Mouse (Mus musculus) midbrain, embryonic 11.5 days (tissue): ENCODE data around the gene Tacc2. TPM values are rescaled to one million over a fixed set of nuclear protein-coding genes. Genes with fewer than 3 reads are reported as not detected.

Experiments
- ATAC-seq: fragments of 200-750 bp; cut with Nextera tagmentation; 2 replicates; pipeline ENCODE4 v1.8.0; 2017; ENCODE audit warnings: moderate TSS enrichment, moderate library complexity; ENCODE audit not compliant: low FRiP score
- DNase-seq: peaks from one replicate; pipeline ENCODE4 v3.0.0; 2015; ENCODE audit warnings: low spot score; ENCODE audit errors: missing footprints
- H3K27ac ChIP-seq: fragments of 300-500 bp; sonication (generic); 2 replicates; pipeline ENCODE4 v1.5.1; 2014; ENCODE audit warnings: low read depth, low read length
- H3K27me3 ChIP-seq: fragments of 300-500 bp; sonication (generic); 2 replicates; pipeline ENCODE4 v1.6.1; 2014; ENCODE audit warnings: mild to moderate bottlenecking, low read length, moderate library complexity, mixed read lengths; ENCODE audit not compliant: control insufficient read depth, insufficient read depth
- H3K36me3 ChIP-seq: fragments of 300-500 bp; sonication (generic); 2 replicates; pipeline ENCODE4 v1.6.1; 2014; ENCODE audit warnings: mild to moderate bottlenecking, low read length, moderate library complexity, mixed read lengths; ENCODE audit not compliant: control insufficient read depth, insufficient read depth
- H3K4me1 ChIP-seq: fragments of 300-500 bp; sonication (generic); 2 replicates; pipeline ENCODE4 v1.6.1; 2014; ENCODE audit warnings: low read length; ENCODE audit not compliant: control insufficient read depth, insufficient read depth
- H3K4me2 ChIP-seq: fragments of 300-500 bp; sonication (generic); 2 replicates; pipeline ENCODE4 v1.6.1; 2014; ENCODE audit warnings: mild to moderate bottlenecking, moderate library complexity
- H3K4me3 ChIP-seq: fragments of 300-500 bp; sonication (generic); 2 replicates; pipeline ENCODE4 v1.5.1; 2014; ENCODE audit warnings: low read depth, low read length
- H3K9ac ChIP-seq: fragments of 300-500 bp; sonication (generic); 2 replicates; pipeline ENCODE4 v1.6.1; 2014; ENCODE audit warnings: low read length
- H3K9me3 ChIP-seq: fragments of 300-500 bp; sonication (generic); 2 replicates; pipeline ENCODE4 v1.6.1; 2016; ENCODE audit warnings: low read length; ENCODE audit not compliant: control insufficient read depth
- WGBS: fragments of 180-500 bp; shearing (Covaris S2); extraction: QIAGEN DNeasy Blood & Tissue Kit; methylation state at CpG from one replicate; pipeline ENCODE4 v1.1.7; 2014; 5-methylcytosine and 5-hydroxymethylcytosine counted together
- polyA plus RNA-seq: library from polyadenylated mRNA; unstranded; fragments of >200 nt; fragmentation: Nextera tagmentation; extraction: Ambion mirVana; gene quantifications from 2 replicates; pipeline ENCODE4 v1.2.1, GENCODE M21; 2014

Tacc2 gene
- polyA plus RNA-seq, 1 experiment from 2014 or later, result 47.3 TPM

GRCm38 (mm10) chr7:130600074-130600473, 22.8 kb downstream of the Tacc2 start:
- no peaks in the 10 kb centered on the region for H3K27me3 ChIP-seq
- no peak overlapping the region for H3K9ac ChIP-seq
- H3K27ac ChIP-seq, result no peak overlapping the region
- H3K9me3 ChIP-seq, result no peaks in the 10 kb centered on the region
- H3K4me2 ChIP-seq, result no peak overlapping the region
- H3K36me3 ChIP-seq, result no peaks in the 10 kb centered on the region
- ATAC-seq (no peak), DNase-seq (peak; percentile 8)
- H3K4me1 ChIP-seq, result peaks cover 4% of the 10 kb centered on the region; the same call in 1 of the 2 replicates
- WGBS, result 92% methylated on average over 3 of the region's 3 CpGs
- H3K4me3 ChIP-seq, result no peak overlapping the region

GRCm38 (mm10) chr7:130600546-130600945, 23.3 kb downstream of the Tacc2 start:
- Histone ChIP-seq H3K4me2 (no peak overlapping the region), H3K9me3 (no peaks in the 10 kb centered on the region), H3K27me3 (no peaks in the 10 kb centered on the region), H3K36me3 (no peaks in the 10 kb centered on the region), H3K27ac (no peak overlapping the region), H3K9ac (no peak overlapping the region), H3K4me3 (no peak overlapping the region), H3K4me1 (peaks cover 4% of the 10 kb centered on the region; the same call in 1 of the 2 replicates)
- peak; percentile 54 for DNase-seq
- 75% methylated on average over 2 of the region's 2 CpGs for WGBS
- no peak for ATAC-seq

DNA sequence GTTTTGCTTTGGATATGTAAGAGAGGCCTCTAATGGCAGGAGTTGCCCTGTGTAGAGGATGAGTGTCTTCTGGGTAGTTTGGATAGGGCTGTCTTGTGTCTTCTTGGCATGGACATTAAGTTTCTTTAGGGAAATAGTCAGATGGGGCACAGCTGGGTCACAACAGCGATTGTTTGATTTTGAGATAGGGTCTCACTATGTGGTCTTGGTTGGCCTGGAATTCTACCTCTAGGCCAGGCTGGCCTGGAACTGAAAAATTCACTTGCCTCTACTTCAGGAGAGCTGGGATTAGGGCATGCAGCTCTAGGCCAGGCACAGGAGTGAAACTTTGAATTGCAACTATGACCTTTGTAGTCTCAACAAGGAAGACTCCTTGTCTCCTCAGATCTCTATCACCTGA, 25.6 kb downstream of the Tacc2 start:
- DNase-seq, result peak; percentile 61
- 81% methylated on average over 1 of the region's 1 CpGs for WGBS
- Histone ChIP-seq H3K9me3 (no peaks in the 10 kb centered on the region), H3K4me2 (no peak overlapping the region), H3K36me3 (no peaks in the 10 kb centered on the region), H3K27ac (no peak overlapping the region), H3K9ac (no peak overlapping the region), H3K4me1 (no peaks in the 10 kb centered on the region), H3K4me3 (no peak overlapping the region), H3K27me3 (no peaks in the 10 kb centered on the region)
- ATAC-seq, result no peak

DNA sequence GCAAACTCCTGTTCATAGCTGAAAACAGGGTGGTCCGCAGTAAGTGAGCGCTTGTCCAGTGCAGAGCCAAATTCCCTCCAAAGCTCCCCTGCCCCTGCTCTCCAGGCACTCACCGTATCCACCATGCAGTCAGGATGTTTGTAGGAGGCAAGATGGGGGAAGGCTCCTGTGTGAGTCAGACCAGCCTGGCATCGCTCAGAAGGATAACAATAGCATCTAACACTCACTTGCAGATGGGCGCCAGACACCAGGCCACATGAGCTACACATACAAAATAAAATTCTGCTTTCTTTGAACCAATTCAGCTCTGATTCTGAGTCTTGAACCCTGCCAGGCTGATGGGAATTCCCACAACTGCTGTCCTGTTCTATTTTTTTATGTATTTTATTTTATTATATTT, 26.3 kb downstream of the Tacc2 start:
- H3K36me3 ChIP-seq, result no peaks in the 10 kb centered on the region
- no peak overlapping the region for H3K9ac ChIP-seq
- H3K9me3 ChIP-seq, result no peaks in the 10 kb centered on the region
- WGBS, result 90% methylated on average over 5 of the region's 5 CpGs
- H3K4me3 ChIP-seq, result no peak overlapping the region
- H3K4me1 ChIP-seq, result no peaks in the 10 kb centered on the region
- no peaks in the 10 kb centered on the region for H3K27me3 ChIP-seq
- DNase-seq (peak; percentile 4), ATAC-seq (no peak)
- no peak overlapping the region for H3K4me2 ChIP-seq
- H3K27ac ChIP-seq, result no peak overlapping the region

GRCm38 (mm10) chr7:130604390-130604789, 27.2 kb downstream of the Tacc2 start:
- no peak for ATAC-seq
- no peak for DNase-seq
- Histone ChIP-seq H3K9me3 (no peaks in the 10 kb centered on the region), H3K27ac (no peak overlapping the region), H3K4me1 (no peaks in the 10 kb centered on the region), H3K9ac (no peak overlapping the region), H3K36me3 (no peaks in the 10 kb centered on the region), H3K27me3 (no peaks in the 10 kb centered on the region), H3K4me2 (no peak overlapping the region), H3K4me3 (no peak overlapping the region)
- WGBS, result 85% methylated on average over 2 of the region's 2 CpGs

- no peaks in the 10 kb centered on the region for H3K27me3 ChIP-seq
- no peaks in the 10 kb centered on the region for H3K4me1 ChIP-seq
- H3K4me3 ChIP-seq, result no peak overlapping the region
- H3K4me2 ChIP-seq, result no peak overlapping the region
- no peak overlapping the region for H3K9ac ChIP-seq
- DNase-seq (peak; percentile 82), ATAC-seq (no peak)
- no peaks in the 10 kb centered on the region for H3K9me3 ChIP-seq
- WGBS, result 34% methylated on average over 6 of the region's 6 CpGs
- no peaks in the 10 kb centered on the region for H3K36me3 ChIP-seq
- H3K27ac ChIP-seq, result no peak overlapping the region
These were observed 27.9 kb downstream of the Tacc2 start for GRCm38 (mm10) chr7:130605111-130605510.

DNA sequence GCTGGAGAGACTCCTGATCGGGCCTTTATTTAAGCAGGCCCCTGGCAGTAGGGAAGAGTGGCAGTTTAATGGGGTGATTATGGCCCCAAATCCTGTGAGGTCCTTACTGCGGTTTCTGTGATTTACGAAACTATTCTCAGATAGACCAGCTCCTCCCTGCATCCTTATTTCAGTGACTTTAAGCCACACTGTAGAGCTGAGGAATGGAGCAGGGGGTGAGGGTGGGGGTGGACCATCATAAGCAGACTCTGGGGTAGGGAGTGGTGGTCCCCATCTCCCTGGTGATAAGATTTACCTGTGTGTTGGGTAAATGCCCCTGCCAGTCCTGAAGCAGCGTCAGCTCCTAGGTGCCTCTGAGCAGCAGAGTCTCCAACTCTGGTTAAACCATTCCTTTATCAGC, 29.7 kb downstream of the Tacc2 start:
- Histone ChIP-seq H3K27ac (no peak overlapping the region), H3K4me1 (no peaks in the 10 kb centered on the region), H3K9me3 (no peaks in the 10 kb centered on the region), H3K36me3 (no peaks in the 10 kb centered on the region), H3K4me3 (no peak overlapping the region), H3K4me2 (no peak overlapping the region), H3K27me3 (no peaks in the 10 kb centered on the region), H3K9ac (no peak overlapping the region)
- 78% methylated on average over 4 of the region's 4 CpGs for WGBS
- DNase-seq (no peak), ATAC-seq (no peak)

- no peak for ATAC-seq
- Histone ChIP-seq H3K9ac (no peak overlapping the region), H3K4me2 (no peak overlapping the region), H3K4me3 (no peak overlapping the region), H3K27ac (no peak overlapping the region), H3K36me3 (no peaks in the 10 kb centered on the region), H3K27me3 (no peaks in the 10 kb centered on the region), H3K4me1 (no peaks in the 10 kb centered on the region), H3K9me3 (no peaks in the 10 kb centered on the region)
- WGBS, result 76% methylated on average over 4 of the region's 4 CpGs
- DNase-seq, result no peak
These were observed 36.7 kb downstream of the Tacc2 start for GRCm38 (mm10) chr7:130613973-130614372.

- 60% methylated on average over 3 of the region's 3 CpGs for WGBS
- no peak overlapping the region for H3K4me3 ChIP-seq
- no peaks in the 10 kb centered on the region for H3K9me3 ChIP-seq
- no peak overlapping the region for H3K9ac ChIP-seq
- H3K36me3 ChIP-seq, result no peaks in the 10 kb centered on the region
- H3K27me3 ChIP-seq, result no peaks in the 10 kb centered on the region
- no peak overlapping the region for H3K27ac ChIP-seq
- H3K4me1 ChIP-seq, result no peaks in the 10 kb centered on the region
- ATAC-seq (no peak), DNase-seq (no peak)
- H3K4me2 ChIP-seq, result no peak overlapping the region
These were observed 40.4 kb downstream of the Tacc2 start for GRCm38 (mm10) chr7:130617591-130617990.

DNA sequence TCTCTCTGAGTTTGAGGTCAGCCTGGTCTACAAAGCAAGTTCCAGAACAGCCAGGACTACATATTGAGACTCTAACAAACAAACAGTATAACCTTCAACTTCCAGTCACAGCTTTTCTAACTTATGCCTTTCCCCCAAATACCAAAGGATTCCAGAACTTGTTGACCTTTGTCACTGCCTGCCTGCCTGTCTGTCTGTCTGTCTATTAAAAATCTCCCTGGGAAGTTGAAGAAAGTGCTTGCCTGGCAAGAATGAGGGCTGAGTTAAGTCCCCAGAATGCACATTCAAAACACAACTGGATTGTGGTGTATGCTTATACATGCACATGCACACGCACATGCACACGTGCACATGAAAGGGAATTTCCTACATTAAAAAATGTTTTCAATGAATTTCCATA, 43.8 kb downstream of the Tacc2 start:
- no peaks in the 10 kb centered on the region for H3K9me3 ChIP-seq
- H3K27me3 ChIP-seq, result no peaks in the 10 kb centered on the region
- no peak for DNase-seq
- H3K27ac ChIP-seq, result no peak overlapping the region
- no peak overlapping the region for H3K4me2 ChIP-seq
- no peak overlapping the region for H3K9ac ChIP-seq
- WGBS, result 92% methylated on average over 2 of the region's 2 CpGs
- H3K36me3 ChIP-seq, result no peaks in the 10 kb centered on the region
- no peak overlapping the region for H3K4me3 ChIP-seq
- H3K4me1 ChIP-seq, result no peaks in the 10 kb centered on the region
- ATAC-seq, result no peak
